Mouse (Mus musculus): ENCODE measurements around the gene Hcn2. TPM values are rescaled to one million over a fixed set of nuclear protein-coding genes. Genes with fewer than 3 reads are reported as not detected.
"Not testable (repeated sequence)": the region's sequence is repeated elsewhere in the genome, so short reads cannot be mapped to it uniquely, and the experiment has no call there.

The Hcn2 gene
- total RNA-seq, 2 experiments from 2014 or later, result 118 TPM

- no peak for DNase-seq (ENCODE audit: low spot score in 2 of 2)
- H3K4me3 ChIP-seq, result no peak overlapping the region
- TF ChIP-seq CTCF (conservative IDR thresholded peaks at IDR 0.05), result no peak
- H3K27ac ChIP-seq, result no peak overlapping the region
Measured at GRCm38 (mm10) chr10:79743650-79744365, 27.4 kb downstream of the Hcn2 start.

DNA sequence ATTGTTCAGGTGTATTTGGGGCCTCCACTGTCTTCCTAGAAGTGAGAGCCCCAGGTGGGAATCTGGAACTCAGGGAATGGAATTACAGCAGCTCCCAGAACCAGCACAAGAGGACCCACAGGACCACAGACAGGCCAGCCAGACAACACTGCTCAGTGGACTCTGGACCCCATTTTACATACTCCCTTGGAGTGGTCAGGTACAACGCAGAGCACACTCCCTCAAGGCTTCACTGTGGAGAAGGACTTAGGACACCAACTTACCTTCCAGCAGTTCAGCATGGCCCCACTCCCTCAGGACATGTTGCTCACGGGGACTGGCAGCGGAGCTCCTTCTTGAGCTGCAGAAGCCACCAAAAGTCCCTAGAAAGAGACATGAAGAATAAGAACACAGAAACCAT is 29.0 kb downstream of the Hcn2 start:
- Histone ChIP-seq H3K27ac (no peak overlapping the region), H3K4me3 (no peak overlapping the region; the same call in 1 of the 2 replicates)
- DNase-seq (ENCODE audit: low spot score in 2 of 2), result no peak
- TF ChIP-seq CTCF (conservative IDR thresholded peaks at IDR 0.05), result no peak

DNA sequence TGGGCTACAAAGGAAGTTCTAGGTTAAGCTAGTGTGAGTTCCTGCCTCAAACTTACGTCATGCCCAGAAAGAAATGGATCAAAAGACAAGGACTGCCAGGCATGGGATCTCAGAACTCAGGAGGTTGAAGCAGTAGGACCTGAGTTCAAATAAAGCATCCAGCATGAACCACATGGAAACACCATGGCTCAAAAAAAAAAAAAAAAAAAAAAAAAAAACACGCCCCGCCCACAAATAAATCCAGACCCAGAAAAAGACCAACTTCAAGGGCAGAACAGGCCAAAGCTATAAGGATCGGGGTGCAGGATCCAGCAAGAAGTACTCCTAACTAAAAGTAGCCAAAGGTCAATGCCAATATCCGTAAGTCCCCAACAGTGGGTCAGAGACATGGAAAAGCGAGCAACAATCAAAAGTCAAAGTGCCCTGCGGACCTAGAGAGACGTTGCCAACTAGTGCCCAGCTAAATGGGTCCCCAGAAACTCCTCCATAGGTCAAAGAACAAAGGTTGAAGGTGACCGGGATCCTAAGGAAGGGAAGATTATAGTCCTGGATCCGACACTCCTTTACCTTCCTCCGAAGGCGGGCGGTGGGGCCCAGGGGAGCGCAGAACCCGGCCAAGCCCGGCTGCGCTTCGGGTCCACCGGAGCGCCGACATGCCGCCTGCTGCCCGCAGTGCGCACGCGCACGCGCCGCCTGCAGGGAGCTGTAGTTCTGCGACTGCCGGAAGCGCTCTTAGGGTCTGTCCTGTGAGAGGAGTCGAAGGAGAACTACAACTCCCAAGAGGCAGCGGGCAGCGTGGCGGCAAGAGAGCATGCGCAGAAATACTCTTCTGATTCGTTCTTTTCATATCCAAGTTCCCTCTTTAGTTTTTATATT is 29.7 kb downstream of the Hcn2 start, which contains the start of gene Polrmt:
TSS of gene Polrmt (minus strand) at position 684 of the 876 bp plus-strand sequence.
- peak within 1 kb of the TSS; percentile 86 for H3K27ac ChIP-seq
- peak within 1 kb of the TSS; percentile 82 for H3K4me3 ChIP-seq
- DNase-seq (ENCODE audit: low spot score in 2 of 2), result peak; percentile 95 to 98
- TF ChIP-seq CTCF (conservative IDR thresholded peaks at IDR 0.05), result peak; percentile 77

GRCm38 (mm10) chr10:79746774-79747151 is 30.3 kb downstream of the Hcn2 start:
- DNase-seq (ENCODE audit: low spot score in 2 of 2), result no peak
- H3K27ac ChIP-seq, result peak overlapping the region; percentile 58
- H3K4me3 ChIP-seq, result peak overlapping the region; percentile 82
- TF ChIP-seq CTCF (conservative IDR thresholded peaks at IDR 0.05), result no peak

DNA sequence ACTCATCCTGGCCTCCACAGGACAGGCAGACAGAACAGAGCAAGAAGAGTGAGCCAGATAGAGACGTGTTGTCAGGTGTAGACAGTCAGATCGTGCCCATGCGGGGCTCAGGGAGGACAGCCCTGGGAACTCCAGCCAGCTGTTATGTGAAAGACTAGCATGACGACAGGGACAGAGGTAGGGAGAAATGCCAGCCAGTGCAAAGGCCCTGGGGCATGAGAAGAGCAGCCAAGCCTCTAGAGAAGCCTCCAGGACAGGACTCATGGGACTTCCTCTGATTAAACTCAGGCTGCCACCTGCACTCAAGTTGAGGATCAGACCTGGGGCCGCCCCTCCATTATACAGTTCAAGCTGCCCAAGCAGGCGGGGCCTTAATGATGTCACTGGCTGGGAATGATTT is 32.1 kb downstream of the Hcn2 start:
- Histone ChIP-seq H3K27ac (no peak overlapping the region), H3K4me3 (no peak overlapping the region)
- DNase-seq (ENCODE audit: low spot score in 2 of 2), result no peak
- TF ChIP-seq CTCF (conservative IDR thresholded peaks at IDR 0.05), result no peak

DNA sequence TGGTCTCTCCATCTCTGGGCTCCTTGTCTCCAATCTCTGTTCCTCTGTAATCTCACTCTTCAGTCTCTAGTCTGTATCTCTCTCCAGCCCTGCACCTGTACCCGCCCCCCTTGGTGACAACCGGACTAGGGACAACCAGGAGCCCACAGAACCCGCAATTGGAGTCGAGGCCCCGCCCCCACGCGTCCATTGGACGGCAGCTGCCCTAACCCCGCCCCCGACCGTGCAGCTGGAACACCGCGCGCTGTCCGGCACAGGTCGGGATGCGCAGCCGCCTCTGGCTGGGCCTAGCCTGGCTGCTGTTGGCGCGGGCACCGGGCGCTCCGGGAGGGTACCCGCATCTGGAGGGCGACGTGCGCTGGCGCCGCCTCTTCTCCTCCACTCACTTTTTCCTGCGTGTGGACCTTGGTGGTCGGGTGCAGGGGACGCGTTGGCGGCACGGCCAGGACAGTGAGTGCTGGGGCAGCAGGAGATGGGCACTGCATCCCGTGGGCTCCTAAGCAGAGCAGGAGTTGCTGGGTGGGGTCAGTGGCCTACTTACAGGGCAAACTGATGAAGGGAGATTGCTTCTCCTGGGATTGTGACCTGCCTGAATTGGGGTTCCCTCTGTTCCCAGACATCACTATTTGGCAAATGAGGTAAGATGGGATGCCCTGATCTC is 38.6 kb downstream of the Hcn2 start, which contains the start of gene Fgf22:
TSS of gene Fgf22 (plus strand) at position 221 of the 661 bp plus-strand sequence.
- Histone ChIP-seq H3K4me3 (peak within 1 kb of the TSS; percentile 53), H3K27ac (peak within 1 kb of the TSS; percentile 21; the same call in 1 of the 2 replicates)
- DNase-seq (ENCODE audit: low spot score in 2 of 2), result peak; percentile 54 to 73
- TF ChIP-seq CTCF (conservative IDR thresholded peaks at IDR 0.05), result no peak

DNA sequence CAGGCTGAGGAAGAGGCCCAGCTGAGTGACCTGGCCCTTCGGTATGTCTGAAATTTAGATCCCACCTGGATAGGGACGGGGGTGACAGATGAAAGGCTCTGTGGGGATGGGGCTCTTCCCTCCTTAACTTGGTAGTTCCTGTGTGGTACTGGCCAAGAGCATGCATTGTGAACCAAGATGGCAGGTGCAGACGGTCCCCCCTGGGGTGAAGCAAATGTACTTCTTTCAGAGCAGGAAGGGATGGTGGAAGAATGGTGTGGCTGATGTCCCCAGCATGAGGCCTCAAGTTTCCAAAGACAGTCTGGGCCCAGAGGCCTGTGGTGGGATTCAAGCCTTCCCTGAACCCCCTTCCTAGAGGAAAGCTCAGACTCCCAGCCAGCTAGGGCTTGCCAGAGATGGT is 39.4 kb downstream of the Hcn2 start:
- no peak overlapping the region for H3K27ac ChIP-seq
- TF ChIP-seq CTCF (conservative IDR thresholded peaks at IDR 0.05), result no peak
- DNase-seq (ENCODE audit: low spot score in 2 of 2), result no peak
- H3K4me3 ChIP-seq, result no peak overlapping the region

- TF ChIP-seq CTCF (conservative IDR thresholded peaks at IDR 0.05), result no peak
- H3K27ac ChIP-seq, result no peak overlapping the region
- no peak for DNase-seq (ENCODE audit: low spot score in 2 of 2)
Measured at GRCm38 (mm10) chr10:79756660-79757059, 40.2 kb downstream of the Hcn2 start.

GRCm38 (mm10) chr10:79759675-79760074 is 43.2 kb downstream of the Hcn2 start:
- H3K27ac ChIP-seq; H3K4me3 ChIP-seq; DNase-seq (ENCODE audit: low spot score in 2 of 2): not testable (repeated sequence)

More at GRCm38 (mm10) chr10:79756660-79757059, 40.2 kb downstream of the Hcn2 start:
- H3K4me3 ChIP-seq, result no peak overlapping the region

DNA sequence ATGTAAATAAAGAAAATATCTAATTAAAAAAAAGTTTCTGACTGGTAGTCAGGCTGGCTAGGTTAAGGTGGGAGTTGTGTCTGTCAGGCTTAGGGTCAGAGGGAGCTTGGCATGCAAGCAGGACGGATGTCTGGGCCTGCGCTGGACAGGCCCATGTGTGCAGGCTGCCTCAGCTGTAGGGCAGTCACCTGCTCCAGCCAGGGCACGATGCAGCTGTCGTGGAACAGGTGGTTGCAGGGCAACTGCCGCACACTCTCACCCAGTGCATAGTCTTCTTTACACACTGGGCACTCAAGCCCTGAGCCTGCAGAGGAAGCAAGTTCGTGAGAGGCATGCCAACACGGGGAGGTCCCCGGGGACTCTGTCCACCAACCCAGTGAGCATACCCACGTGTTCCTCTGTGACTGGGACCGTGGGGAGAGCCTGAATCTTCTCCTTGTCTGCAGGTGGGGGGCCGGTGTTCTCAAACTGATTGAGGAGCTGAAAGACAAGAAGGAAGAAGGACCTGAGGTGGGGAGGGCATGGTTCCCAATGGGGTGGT is 44.2 kb downstream of the Hcn2 start:
- no peak for TF ChIP-seq CTCF (conservative IDR thresholded peaks at IDR 0.05)
- Histone ChIP-seq H3K4me3 (no peak overlapping the region), H3K27ac (no peak overlapping the region)
- no peak for DNase-seq (ENCODE audit: low spot score in 2 of 2)

- Histone ChIP-seq H3K27ac (no peak overlapping the region), H3K4me3 (no peak overlapping the region)
- no peak for TF ChIP-seq CTCF (conservative IDR thresholded peaks at IDR 0.05)
- no peak for DNase-seq (ENCODE audit: low spot score in 2 of 2)
Measured at GRCm38 (mm10) chr10:79762875-79763274, 46.4 kb downstream of the Hcn2 start.

GRCm38 (mm10) chr10:79764234-79764633 is 47.8 kb downstream of the Hcn2 start:
- DNase-seq (ENCODE audit: low spot score in 2 of 2), result no peak

More at GRCm38 (mm10) chr10:79764234-79764633, 47.8 kb downstream of the Hcn2 start:
- no peak overlapping the region for H3K27ac ChIP-seq
- no peak for TF ChIP-seq CTCF (conservative IDR thresholded peaks at IDR 0.05)
- H3K4me3 ChIP-seq, result no peak overlapping the region
